Mouse (Mus musculus): ENCODE measurements around the gene Actr6. TPM values are rescaled to one million over a fixed set of nuclear protein-coding genes. Genes with fewer than 3 reads are reported as not detected.

Gene Actr6
- 10 to 100 TPM; 19.8 to 22.5 (median 20.9) TPM for total RNA-seq (2022)

DNA sequence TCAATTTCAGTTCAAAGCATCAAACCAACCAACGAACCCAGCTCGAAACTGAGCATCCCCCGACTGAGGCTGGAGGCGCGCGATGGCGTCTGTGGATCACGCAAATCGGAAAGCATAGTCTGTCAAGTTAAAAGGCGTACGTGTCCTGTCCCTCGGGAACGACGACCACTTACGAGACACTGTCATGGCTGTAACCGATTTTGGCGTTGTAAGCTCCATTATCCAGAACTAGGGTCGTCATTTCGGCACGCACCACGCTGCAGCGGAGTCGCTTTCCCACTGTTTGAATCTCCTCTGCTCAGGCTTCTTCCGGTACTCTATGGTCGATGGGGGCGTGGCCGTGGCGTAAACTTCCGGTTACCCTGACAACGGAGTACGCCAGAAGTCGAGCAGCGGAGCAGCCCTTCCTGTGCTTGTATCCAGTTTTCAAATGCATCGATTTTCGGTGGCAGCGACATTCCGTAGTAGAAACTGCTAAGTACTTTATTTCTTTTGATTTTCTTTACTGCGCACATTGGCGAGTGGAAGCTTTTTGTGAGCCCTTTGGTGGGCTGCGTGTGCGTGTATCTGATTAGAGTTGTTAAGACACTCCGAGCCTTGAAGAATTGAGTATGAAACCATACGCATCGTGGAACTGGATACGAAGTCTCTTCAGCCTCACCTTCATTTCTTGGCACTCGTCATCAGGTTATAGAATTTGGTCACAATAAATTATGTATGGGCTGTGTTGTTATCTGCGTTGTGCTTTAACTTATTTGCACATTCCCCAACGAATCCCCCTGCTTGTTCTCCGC is at the start of gene Actr6:
Gene Actr6 (minus strand): TSS at position 295 of the 794 bp plus-strand sequence.
- peak; percentile 88 to 91 for DNase-seq (ENCODE audit: low spot score in 2 of 2)

DNA sequence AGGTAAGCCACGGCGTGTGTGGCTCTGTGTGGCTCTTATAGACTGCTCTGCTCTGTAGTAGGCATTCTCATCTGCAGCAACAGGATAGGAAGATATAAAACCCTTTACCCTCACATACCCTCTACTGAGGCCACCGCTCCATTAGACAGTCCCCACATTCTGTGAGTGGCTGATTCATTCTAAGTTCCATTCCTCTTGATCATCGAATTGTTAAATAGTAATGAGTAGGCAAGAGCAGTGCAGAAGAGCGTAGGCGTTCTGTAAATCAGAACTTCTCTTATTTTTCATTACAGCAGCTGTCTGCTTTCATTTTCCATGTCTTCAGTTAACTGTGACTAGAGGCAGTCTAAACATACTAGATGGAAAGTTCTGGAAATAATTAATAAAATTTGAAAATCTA is 43.9 kb upstream of the Actr6 start:
- DNase-seq (ENCODE audit: low spot score in 2 of 2): no peak

DNA sequence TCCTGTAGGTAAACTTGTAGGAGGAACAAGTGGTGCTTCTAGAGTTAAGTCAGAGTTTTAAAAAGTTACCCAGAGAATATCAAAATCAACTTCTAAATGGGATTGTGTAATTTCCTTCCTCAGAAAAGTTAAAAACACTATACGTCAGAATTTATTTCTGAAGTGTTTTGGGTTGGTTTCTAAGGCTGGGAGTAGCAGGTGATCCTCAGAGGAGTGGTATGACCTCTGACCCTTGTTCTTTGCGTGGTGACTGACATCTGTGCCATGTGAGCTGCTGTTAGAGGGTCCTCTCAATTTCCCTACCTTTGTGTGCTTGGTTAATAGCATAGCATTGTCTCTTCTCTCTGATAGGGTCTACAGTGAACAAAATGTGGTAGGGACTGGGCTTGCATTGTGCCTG is 39.8 kb upstream of the Actr6 start:
- DNase-seq (ENCODE audit: low spot score in 2 of 2): no peak

DNA sequence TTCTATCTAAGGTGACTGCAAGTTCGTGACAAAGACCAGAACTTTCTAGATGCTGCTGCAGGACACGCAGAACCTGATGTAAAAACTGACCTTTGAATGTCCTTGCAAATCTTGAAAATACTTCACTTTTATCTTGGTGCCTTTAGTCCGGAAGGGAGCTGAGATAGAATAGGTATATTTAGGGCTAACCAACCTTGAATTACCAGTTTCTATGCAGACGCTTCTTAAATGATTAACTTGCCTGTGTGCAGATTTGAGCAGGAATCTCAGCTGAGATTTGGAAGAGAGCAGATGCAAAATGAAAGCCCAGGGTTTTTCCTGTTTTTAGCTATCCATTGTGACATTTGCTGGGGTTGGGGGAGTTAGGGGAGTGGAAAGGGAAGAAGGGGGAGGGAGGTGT is 37.0 kb upstream of the Actr6 start:
- no peak for DNase-seq (ENCODE audit: low spot score in 2 of 2)

GRCm38 (mm10) chr10:89768352-89769020 is 36.4 kb upstream of the Actr6 start:
- DNase-seq (ENCODE audit: low spot score in 2 of 2): no peak

DNA sequence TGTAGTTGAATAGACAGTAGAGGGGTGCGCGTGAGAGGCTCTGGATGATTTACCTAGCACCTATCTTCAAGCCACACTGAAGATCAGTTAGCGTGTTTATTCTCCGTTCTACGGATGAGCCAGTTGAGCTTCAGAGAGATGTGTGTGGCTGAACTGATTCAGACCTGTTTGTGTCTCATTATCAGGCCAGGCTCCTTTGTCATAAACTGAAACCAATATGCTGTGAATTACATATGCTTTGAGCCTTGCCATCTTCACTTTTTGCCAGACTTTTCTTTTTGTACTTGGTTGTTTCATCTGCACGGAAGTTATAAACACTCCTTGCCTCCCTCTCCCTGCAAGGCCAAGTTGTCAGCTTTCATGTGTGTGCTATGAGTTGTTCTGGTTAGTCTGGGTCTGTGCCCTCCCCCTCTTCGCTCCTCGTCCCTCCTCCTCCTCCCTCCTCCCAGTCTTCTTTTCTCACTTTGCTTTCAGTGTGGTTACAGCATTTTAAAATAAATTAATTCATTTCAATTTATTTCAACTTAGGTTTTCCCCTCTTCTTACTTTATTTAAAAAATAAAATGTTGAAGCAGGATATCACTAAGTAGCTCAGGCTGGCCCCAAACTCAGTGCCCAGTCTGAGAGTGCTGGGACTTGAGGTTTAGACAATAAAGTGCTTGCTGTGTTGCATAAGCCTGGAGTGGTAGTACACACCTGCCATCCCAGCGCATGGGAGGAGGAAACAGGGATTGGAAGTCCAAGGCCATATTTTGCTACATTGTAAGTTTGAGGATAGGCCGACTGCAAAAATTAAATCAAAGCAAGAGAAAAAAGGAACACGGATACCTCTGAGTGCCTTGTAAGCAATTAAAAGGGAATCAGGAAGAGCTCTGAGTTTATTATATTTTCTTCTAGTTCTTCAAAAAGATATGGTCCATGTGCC is 34.0 kb upstream of the Actr6 start:
- DNase-seq (ENCODE audit: low spot score in 2 of 2): no peak

GRCm38 (mm10) chr10:89764457-89765121 is 32.5 kb upstream of the Actr6 start:
- DNase-seq (ENCODE audit: low spot score in 2 of 2): no peak

- DNase-seq (ENCODE audit: low spot score in 2 of 2): no peak
Measured at GRCm38 (mm10) chr10:89760772-89761171, 28.7 kb upstream of the Actr6 start.

GRCm38 (mm10) chr10:89755231-89755630 is 23.1 kb upstream of the Actr6 start:
- no peak for DNase-seq (ENCODE audit: low spot score in 2 of 2)

- DNase-seq (ENCODE audit: low spot score in 2 of 2): no peak
Measured at GRCm38 (mm10) chr10:89751069-89751468, 19.0 kb upstream of the Actr6 start.

DNA sequence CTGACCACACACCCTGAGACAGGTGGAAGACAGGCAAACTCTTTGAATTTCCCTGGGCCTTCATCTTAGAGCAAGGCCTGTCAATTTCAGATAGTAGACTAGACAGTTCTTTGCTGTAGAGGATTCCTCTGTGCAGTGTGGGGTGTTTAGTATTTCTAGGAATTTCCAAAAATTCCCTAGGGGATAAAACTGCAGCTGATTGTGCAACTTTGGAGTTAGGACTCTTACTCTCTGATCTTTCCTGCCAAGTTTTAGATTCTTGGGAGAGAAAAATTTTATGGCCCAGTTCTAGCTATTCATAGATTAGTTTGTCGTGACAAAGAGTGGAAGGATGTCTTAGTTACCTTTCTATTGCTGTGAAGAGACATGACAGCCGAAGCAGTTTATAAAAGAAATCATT is 16.5 kb upstream of the Actr6 start:
- DNase-seq (ENCODE audit: low spot score in 2 of 2): no peak

DNA sequence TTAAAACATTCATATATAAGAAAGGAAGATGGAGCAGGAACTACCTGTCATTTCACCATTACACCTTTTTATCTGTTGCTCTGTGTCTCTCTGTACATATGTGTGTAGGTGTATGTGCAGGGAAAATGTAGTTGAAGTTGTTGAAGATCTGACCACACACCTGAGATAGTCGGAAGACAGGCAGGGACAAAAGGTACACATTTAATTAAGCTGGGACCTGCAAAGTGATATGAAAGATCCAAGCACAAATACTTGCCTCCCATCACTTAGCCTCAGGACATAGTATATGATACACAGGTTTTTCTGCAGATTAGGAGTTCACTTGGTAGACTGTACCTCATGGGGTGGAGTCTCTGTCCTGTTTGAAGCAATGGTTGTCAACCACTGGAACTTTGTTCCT is 15.8 kb upstream of the Actr6 start:
- DNase-seq (ENCODE audit: low spot score in 2 of 2): no peak

GRCm38 (mm10) chr10:89747221-89747905 is 15.3 kb upstream of the Actr6 start:
- DNase-seq (ENCODE audit: low spot score in 2 of 2): no peak

DNA sequence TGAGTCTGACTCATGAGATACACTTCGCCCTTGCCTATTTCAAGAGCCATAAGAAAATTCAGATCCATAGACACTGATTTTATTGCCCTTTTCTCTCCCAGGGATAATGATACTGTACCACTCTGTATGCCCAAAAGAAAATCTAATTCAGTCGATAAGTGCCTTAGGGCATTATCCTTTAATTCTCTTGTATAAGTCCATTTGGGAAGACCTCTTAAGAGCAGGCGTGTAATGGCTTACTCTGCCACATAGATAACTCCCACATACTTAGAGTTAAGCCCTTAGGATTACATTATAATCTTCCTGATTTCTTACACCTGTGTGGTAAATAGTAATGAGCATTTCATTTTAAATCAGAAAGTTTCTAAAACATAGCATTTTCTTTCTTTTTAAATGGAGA is 14.5 kb upstream of the Actr6 start:
- DNase-seq (ENCODE audit: low spot score in 2 of 2): no peak

DNA sequence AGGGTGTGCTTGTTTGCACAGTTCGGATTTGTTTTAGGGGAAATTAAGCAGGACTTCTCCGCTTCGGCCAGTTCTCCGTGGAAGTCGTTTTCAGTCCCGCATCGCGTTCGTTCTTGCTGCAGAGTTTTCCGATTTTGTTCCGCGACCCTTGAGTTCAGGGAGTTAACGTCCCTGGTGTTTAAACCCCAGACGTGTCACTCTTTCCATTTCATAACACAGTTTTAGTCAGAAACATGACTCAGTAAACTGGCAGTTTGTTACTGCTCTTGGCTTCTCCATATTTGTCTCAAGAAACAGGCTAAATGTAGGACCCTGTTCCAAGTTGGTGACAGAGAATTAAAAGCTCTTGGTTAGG is 13.5 kb upstream of the Actr6 start:
- no peak for DNase-seq (ENCODE audit: low spot score in 2 of 2)

- peak; percentile 69 to 81 for DNase-seq (ENCODE audit: low spot score in 2 of 2)
Measured at GRCm38 (mm10) chr10:89744871-89745665, 13.0 kb upstream of the Actr6 start, which contains the start of gene Uhrf1bp1l. TSS of gene Uhrf1bp1l (plus strand) at chr10:89744991.

DNA sequence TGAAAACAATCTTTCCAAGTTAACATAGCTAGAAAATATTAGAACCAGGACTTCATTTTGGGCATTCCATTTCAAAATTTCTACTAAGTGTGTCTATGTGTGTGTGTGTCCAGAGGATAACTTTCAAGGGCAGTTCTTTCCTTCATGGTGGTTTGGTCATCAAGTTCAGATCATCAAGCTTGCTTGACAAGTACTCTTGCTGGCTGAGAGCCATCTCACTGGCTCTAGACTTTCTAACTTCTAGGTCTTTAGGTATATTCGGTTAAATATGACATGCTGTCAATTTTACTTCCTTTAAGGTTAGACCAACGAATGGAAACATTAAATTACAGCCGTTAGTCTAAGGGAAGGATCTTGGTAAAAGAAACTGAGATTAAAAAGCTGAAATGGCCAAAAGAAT is 12.2 kb upstream of the Actr6 start:
- no peak for DNase-seq (ENCODE audit: low spot score in 2 of 2)

GRCm38 (mm10) chr10:89743266-89743665 is 11.2 kb upstream of the Actr6 start:
- DNase-seq (ENCODE audit: low spot score in 2 of 2): no peak

GRCm38 (mm10) chr10:89740995-89741394 is 8.9 kb upstream of the Actr6 start:
- no peak for DNase-seq (ENCODE audit: low spot score in 2 of 2)

GRCm38 (mm10) chr10:89739703-89740102 is 7.6 kb upstream of the Actr6 start:
- no peak for DNase-seq (ENCODE audit: low spot score in 2 of 2)
